ENCODE assay signal across 8 mouse cellular contexts in the genomic region with DNA sequence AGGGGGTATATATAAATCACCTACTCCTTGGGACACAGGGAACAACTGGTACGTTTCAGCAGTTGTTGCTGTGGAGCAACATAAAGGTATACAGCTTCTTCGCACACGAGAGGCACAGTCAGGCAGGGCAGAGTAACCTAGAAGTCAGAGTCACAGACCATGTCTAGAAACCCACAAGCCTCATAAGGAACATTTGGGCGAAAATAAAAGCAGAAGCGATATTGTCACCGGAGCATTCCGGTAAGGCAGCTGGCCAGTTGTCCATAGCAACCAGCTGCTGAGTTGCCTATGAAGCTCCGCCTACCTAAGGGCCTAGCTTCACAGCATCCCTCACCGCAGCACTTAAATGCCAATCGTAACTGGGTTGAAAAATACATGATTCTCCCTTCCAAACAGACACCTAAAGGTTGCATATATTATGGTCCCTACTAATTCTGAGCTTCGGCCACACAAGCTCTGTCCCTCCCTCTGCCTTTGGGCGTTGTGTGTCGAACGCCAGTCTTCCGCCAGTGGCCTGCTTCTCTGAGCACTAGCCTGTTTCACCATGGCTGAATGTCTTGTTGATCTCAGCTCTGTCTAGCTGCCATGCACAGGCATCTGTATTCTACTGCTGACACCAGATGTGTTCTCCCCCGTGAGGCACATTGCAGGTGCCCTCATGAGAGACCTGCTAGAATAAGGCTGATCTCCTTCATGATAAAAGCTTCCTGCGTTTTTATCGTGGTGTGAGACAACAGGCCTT.
DNase-seq lines count a peak whose midpoint lies in the region; ATAC-seq and TF ChIP-seq lines count a peak whose summit lies in the region.

No protein-coding gene starts in this region.

- no peaks in the 10 kb centered on the region for H3K4me1 ChIP-seq in embryonic facial prominence, embryonic 11.5 days (ENCODE audit: control insufficient read depth, insufficient read depth, low read length)
- peaks cover 9% of the 10 kb centered on the region for H3K4me1 ChIP-seq in embryonic facial prominence, embryonic 10.5 days
- peaks cover 16% of the 10 kb centered on the region for H3K4me1 ChIP-seq in hindbrain, embryonic 13.5 days (replicated peaks)
- H3K4me1 ChIP-seq in neural tube, embryonic 11.5 days (ENCODE audit: control insufficient read depth, insufficient read depth, low read length): no peaks in the 10 kb centered on the region
- H3K4me1 ChIP-seq in cerebellum, adult 2 months (ENCODE audit: control insufficient read depth, insufficient read depth, low read length): peaks cover 4% of the 10 kb centered on the region; the same call in 1 of the 2 replicates
- H3K4me1 ChIP-seq in limb, embryonic 10.5 days: peaks cover 11% of the 10 kb centered on the region; the same call in 1 of the 2 replicates

- H3K27me3 ChIP-seq in embryonic facial prominence, embryonic 11.5 days (ENCODE audit: control insufficient read depth, insufficient read depth, low read length): no peaks in the 10 kb centered on the region
- no peaks in the 10 kb centered on the region for H3K27me3 ChIP-seq in embryonic facial prominence, embryonic 10.5 days (replicated peaks; ENCODE audit: low read depth, poor library complexity, severe bottlenecking)
- H3K27me3 ChIP-seq in hindbrain, embryonic 13.5 days: no peaks in the 10 kb centered on the region
- H3K27me3 ChIP-seq in neural tube, embryonic 11.5 days (ENCODE audit: control insufficient read depth, insufficient read depth, low read length): no peaks in the 10 kb centered on the region
- no peaks in the 10 kb centered on the region for H3K27me3 ChIP-seq in cerebellum, adult 2 months (ENCODE audit: control insufficient read depth, insufficient read depth, low read length)
- H3K27me3 ChIP-seq in limb, embryonic 10.5 days (ENCODE audit: low read depth, poor library complexity, severe bottlenecking): no peaks in the 10 kb centered on the region

- no peak overlapping the region for H3K27ac ChIP-seq in embryonic facial prominence, embryonic 11.5 days (replicated peaks; ENCODE audit: low read depth, low read length)
- no peak overlapping the region for H3K27ac ChIP-seq in embryonic facial prominence, embryonic 10.5 days (replicated peaks)
- peak overlapping the region; percentile 75 for H3K27ac ChIP-seq in hindbrain, embryonic 13.5 days
- H3K27ac ChIP-seq in neural tube, embryonic 11.5 days (ENCODE audit: low read depth, low read length): no peak overlapping the region
- no peak overlapping the region for H3K27ac ChIP-seq in cerebellum, adult 2 months (ENCODE audit: insufficient read depth, low read length)
- H3K27ac ChIP-seq in limb, embryonic 10.5 days: no peak overlapping the region

- TF ChIP-seq POLR2A in cerebellum, adult 2 months (IDR thresholded peaks at IDR 0.05; ENCODE audit: borderline replicate concordance, insufficient read depth, low read length): no peak

- H3K4me3 ChIP-seq in embryonic facial prominence, embryonic 11.5 days (ENCODE audit: low read depth, low read length): no peak overlapping the region
- H3K4me3 ChIP-seq in embryonic facial prominence, embryonic 10.5 days: no peak overlapping the region
- H3K4me3 ChIP-seq in hindbrain, embryonic 13.5 days: no peak overlapping the region
- H3K4me3 ChIP-seq in neural tube, embryonic 11.5 days (ENCODE audit: low read depth, low read length): no peak overlapping the region
- no peak overlapping the region for H3K4me3 ChIP-seq in cerebellum, adult 2 months (replicated peaks; ENCODE audit: insufficient read depth, low read depth, low read length)
- H3K4me3 ChIP-seq in limb, embryonic 10.5 days: no peak overlapping the region

- no peak overlapping the region for H3K9ac ChIP-seq in embryonic facial prominence, embryonic 11.5 days (replicated peaks; ENCODE audit: low read length)
- H3K9ac ChIP-seq in hindbrain, embryonic 13.5 days: no peak overlapping the region
- no peak overlapping the region for H3K9ac ChIP-seq in neural tube, embryonic 11.5 days (ENCODE audit: low read length)

- no peaks in the 10 kb centered on the region for H3K9me3 ChIP-seq in embryonic facial prominence, embryonic 11.5 days (replicated peaks; ENCODE audit: control insufficient read depth, low read length)
- H3K9me3 ChIP-seq in embryonic facial prominence, embryonic 10.5 days: no peaks in the 10 kb centered on the region
- H3K9me3 ChIP-seq in hindbrain, embryonic 13.5 days: no peaks in the 10 kb centered on the region
- H3K9me3 ChIP-seq in neural tube, embryonic 11.5 days (ENCODE audit: control insufficient read depth, low read length): no peaks in the 10 kb centered on the region
- H3K9me3 ChIP-seq in limb, embryonic 10.5 days (replicated peaks): no peaks in the 10 kb centered on the region

- WGBS in embryonic facial prominence, embryonic 11.5 days: 66% methylated on average over 18 of the region's 18 CpGs
- WGBS in embryonic facial prominence, embryonic 10.5 days: 69% methylated on average over 18 of the region's 18 CpGs
- WGBS in hindbrain, embryonic 13.5 days: 36% methylated on average over 18 of the region's 18 CpGs
- WGBS in neural tube, embryonic 11.5 days: 50% methylated on average over 18 of the region's 18 CpGs
- 78% methylated on average over 18 of the region's 18 CpGs for WGBS in cerebellum, adult 2 months
- WGBS in limb, embryonic 10.5 days: 70% methylated on average over 18 of the region's 18 CpGs

- no peak for TF ChIP-seq CTCF in cerebellum, adult 2 months (IDR thresholded peaks at IDR 0.05; ENCODE audit: borderline replicate concordance, insufficient read depth, low read depth, low read length)

- no peaks in the 10 kb centered on the region for H3K36me3 ChIP-seq in embryonic facial prominence, embryonic 11.5 days (replicated peaks; ENCODE audit: control insufficient read depth, insufficient read depth, low read depth, low read length)
- H3K36me3 ChIP-seq in embryonic facial prominence, embryonic 10.5 days (replicated peaks): no peaks in the 10 kb centered on the region
- no peaks in the 10 kb centered on the region for H3K36me3 ChIP-seq in hindbrain, embryonic 13.5 days
- no peaks in the 10 kb centered on the region for H3K36me3 ChIP-seq in neural tube, embryonic 11.5 days (ENCODE audit: control insufficient read depth, insufficient read depth, low read length)
- no peaks in the 10 kb centered on the region for H3K36me3 ChIP-seq in limb, embryonic 10.5 days

- no peak for ATAC-seq in embryonic facial prominence, embryonic 11.5 days (replicated peaks; ENCODE audit: insufficient number of reproducible peaks, low FRiP score, low TSS enrichment, low read depth)
- ATAC-seq in hindbrain, embryonic 13.5 days (ENCODE audit: low FRiP score): peak; percentile 77
- ATAC-seq in neural tube, embryonic 11.5 days (ENCODE audit: insufficient read depth, low FRiP score, low TSS enrichment): no peak

- DNase-seq in embryonic facial prominence, embryonic 11.5 days (ENCODE audit: low spot score): peak; percentile 15
- DNase-seq in embryonic facial prominence, embryonic 10.5 days (ENCODE audit: low spot score): no peak
- DNase-seq in MN1 (ENCODE audit: low spot score): peak; percentile 73
- peak; percentile 20 for DNase-seq in neural tube, embryonic 11.5 days (ENCODE audit: low spot score)
- DNase-seq in cerebellum, adult 2 months: no peak
- DNase-seq in frontal cortex, postnatal 36 days (ENCODE audit: low spot score in 2 of 2): no peak
- DNase-seq in limb, embryonic 10.5 days (ENCODE audit: low spot score): no peak

- no peak overlapping the region for H3K4me2 ChIP-seq in embryonic facial prominence, embryonic 11.5 days (ENCODE audit: low read depth, low read length)
- H3K4me2 ChIP-seq in hindbrain, embryonic 13.5 days: peak overlapping the region; percentile 6; the same call in 1 of the 2 replicates
- H3K4me2 ChIP-seq in neural tube, embryonic 11.5 days (ENCODE audit: low read depth): no peak overlapping the region

Comparison
In these comparisons a context has a peak if more than half of its experiments do, and no peak if none do; other contexts are left out.
1. DNase-seq: peak in embryonic facial prominence, embryonic 11.5 days (single experiment), MN1 (single experiment) and neural tube, embryonic 11.5 days (single experiment); none in embryonic facial prominence, embryonic 10.5 days (single experiment), cerebellum, adult 2 months (0 of 2), frontal cortex, postnatal 36 days (0 of 2) and limb, embryonic 10.5 days (single experiment).